Mouse (Mus musculus) liver, embryonic 16.5 days (tissue): Measurements from ENCODE around the gene Prtn3. TPM values are rescaled to one million over a fixed set of nuclear protein-coding genes. Genes with fewer than 3 reads are reported as not detected.

ENCODE experiments used
- microRNA-seq: library from miRNA; unstranded; fragments of <30 nt; microRNA quantifications from one replicate; pipeline ENCODE4, GENCODE M21; 2016
- polyA plus RNA-seq: library from polyadenylated mRNA; unstranded; fragments of >200 nt; fragmentation: Nextera tagmentation; extraction: Ambion mirVana; gene quantifications from 2 replicates; pipeline ENCODE4 v1.2.1, GENCODE M21; 2015

Prtn3 gene
- polyA plus RNA-seq, 1 experiment from 2014 or later, result 96.8 TPM

Small RNAs within 50 kb of the gene (microRNA-seq; reads per million reads assigned to microRNA genes)
- gene Mir6910, result not detected

Other genes with a start within 250 kb of the Prtn3 start
- 0.06 and 0.08 TPM in 2 replicates for gene Shc2, start 236.6 kb upstream of the Prtn3 start, polyA plus RNA-seq
- gene Odf3l2, start 228.7 kb upstream of the Prtn3 start, polyA plus RNA-seq, result not detected in 2 replicates
- 0.16 and 0.24 TPM in 2 replicates for gene Madcam1, start 209.9 kb upstream of the Prtn3 start, polyA plus RNA-seq
- 19.3 and 19.4 TPM in 2 replicates for gene Tpgs1, start 205.1 kb upstream of the Prtn3 start, polyA plus RNA-seq
- 80.5 and 81.5 TPM in 2 replicates for gene Cdc34, start 192.3 kb upstream of the Prtn3 start, polyA plus RNA-seq
- gene Gzmm, start 185.5 kb upstream of the Prtn3 start, polyA plus RNA-seq, result 0.15 and 0.22 TPM in 2 replicates
- gene Bsg, start 170.0 kb upstream of the Prtn3 start, polyA plus RNA-seq, result 924 and 947 TPM in 2 replicates
- gene Hcn2, start 157.8 kb upstream of the Prtn3 start, polyA plus RNA-seq, result not detected in 2 replicates
- gene Polrmt, start 127.9 kb upstream of the Prtn3 start, polyA plus RNA-seq, result 13.4 and 14.4 TPM in 2 replicates
- not detected in 2 replicates for gene Fgf22, start 119.4 kb upstream of the Prtn3 start, polyA plus RNA-seq
- gene Rnf126, start 107.5 kb upstream of the Prtn3 start, polyA plus RNA-seq, result 17.4 and 26.2 TPM in 2 replicates
- 1.0 TPM in 2 replicates for gene Fstl3, start 97.2 kb upstream of the Prtn3 start, polyA plus RNA-seq
- 6.3 and 7.1 TPM in 2 replicates for gene Prss57, start 83.5 kb upstream of the Prtn3 start, polyA plus RNA-seq
- gene Palm, start 80.9 kb upstream of the Prtn3 start, polyA plus RNA-seq, result 7.9 and 8.0 TPM in 2 replicates
- 0.43 and 1.4 TPM in 2 replicates for gene Misp, start 53.5 kb upstream of the Prtn3 start, polyA plus RNA-seq
- 112 and 124 TPM in 2 replicates for gene Ptbp1, start 20.0 kb upstream of the Prtn3 start, polyA plus RNA-seq
- 4.8 and 5.1 TPM in 2 replicates for gene Plppr3, start 158 bp downstream of the Prtn3 start, polyA plus RNA-seq
- gene Elane, start 11.8 kb downstream of the Prtn3 start, polyA plus RNA-seq, result 204 and 208 TPM in 2 replicates
- not detected in 2 replicates for gene Cfd, start 16.4 kb downstream of the Prtn3 start, polyA plus RNA-seq
- 14.7 and 15.3 TPM in 2 replicates for gene Med16, start 34.4 kb downstream of the Prtn3 start, polyA plus RNA-seq
- gene Gm26602, start 36.4 kb downstream of the Prtn3 start, polyA plus RNA-seq, result 2.5 TPM in 1 of 2 replicates, not detected in the other
- 0.18 and 0.20 TPM in 2 replicates for gene Kiss1r, start 42.5 kb downstream of the Prtn3 start, polyA plus RNA-seq
- gene R3hdm4, start 46.7 kb downstream of the Prtn3 start, polyA plus RNA-seq, result 47.1 and 49.3 TPM in 2 replicates
- gene Arid3a, start 52.6 kb downstream of the Prtn3 start, polyA plus RNA-seq, result 5.1 and 5.8 TPM in 2 replicates
- 42.2 and 44.7 TPM in 2 replicates for gene Wdr18, start 85.7 kb downstream of the Prtn3 start, polyA plus RNA-seq
- 0.08 TPM in 1 of 2 replicates, not detected in the other for gene Grin3b, start 96.2 kb downstream of the Prtn3 start, polyA plus RNA-seq
- 3.0 and 4.8 TPM in 2 replicates for gene Tmem259, start 109.9 kb downstream of the Prtn3 start, polyA plus RNA-seq
- 42.5 and 44.9 TPM in 2 replicates for gene Cnn2, start 114.1 kb downstream of the Prtn3 start, polyA plus RNA-seq
- gene Abca7, start 122.0 kb downstream of the Prtn3 start, polyA plus RNA-seq, result 8.6 and 9.0 TPM in 2 replicates
- 16.6 and 17.3 TPM in 2 replicates for gene Arhgap45, start 142.2 kb downstream of the Prtn3 start, polyA plus RNA-seq
- gene Polr2e, start 165.3 kb downstream of the Prtn3 start, polyA plus RNA-seq, result 66.8 and 70.1 TPM in 2 replicates
- 553 and 567 TPM in 2 replicates for gene Gpx4, start 172.7 kb downstream of the Prtn3 start, polyA plus RNA-seq
- 10.3 and 11.8 TPM in 2 replicates for gene Sbno2, start 231.1 kb downstream of the Prtn3 start, polyA plus RNA-seq
- 13.2 and 14.4 TPM in 2 replicates for gene Stk11, start 241.3 kb downstream of the Prtn3 start, polyA plus RNA-seq